Mouse (Mus musculus) c-Kit-positive CD71-positive TER-119-negative erythroid progenitor cells, embryonic 14.5 days (primary cell): ENCODE measurements around the gene B4galnt1.
"Not testable (repeated sequence)": the region's sequence is repeated elsewhere in the genome, so short reads cannot be mapped to it uniquely, and the experiment has no call there.

ENCODE experiments used
- DNase-seq: peaks from one replicate; pipeline ENCODE4 v3.0.0-alpha.2; 2013; ENCODE audit warnings: low read depth

B4galnt1 gene

DNA sequence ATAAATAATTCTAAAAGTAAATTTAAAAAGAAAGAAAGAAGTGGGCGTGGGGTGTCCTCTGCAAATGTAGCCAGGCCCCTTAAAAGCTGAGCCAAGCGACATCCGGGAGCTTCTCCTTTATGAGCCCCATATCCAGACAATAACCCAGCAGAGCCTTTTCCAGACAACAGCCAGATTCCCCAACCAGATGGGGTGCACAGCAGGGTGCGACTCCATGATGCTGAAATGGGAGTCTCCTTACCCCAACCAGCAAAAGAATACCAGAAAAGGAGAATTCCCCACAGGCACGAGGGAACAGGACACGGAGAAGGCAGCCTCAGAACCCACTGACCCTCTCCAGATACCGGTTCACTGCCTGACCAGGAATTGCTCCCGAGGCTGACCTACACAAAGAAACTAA is 21.8 kb upstream of the B4galnt1 start:
- no peak for DNase-seq

DNA sequence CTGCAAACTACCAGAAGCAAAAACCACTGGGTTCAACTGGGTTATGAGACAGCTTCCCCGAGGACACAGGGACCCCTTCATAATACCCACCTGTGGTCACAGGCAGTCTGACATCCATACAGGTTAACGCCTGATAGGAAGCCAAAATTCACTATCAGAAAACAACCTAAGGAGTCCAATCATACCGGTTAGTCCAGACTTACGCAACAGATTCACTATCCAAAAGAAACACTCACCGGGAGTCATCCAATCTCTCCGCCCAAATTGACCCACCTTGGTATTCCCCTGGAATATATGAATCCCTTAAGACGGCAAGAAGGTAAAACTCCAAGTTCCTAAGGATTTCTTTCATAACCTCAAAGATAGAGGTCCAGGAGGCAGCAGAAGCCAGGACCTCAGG is 20.5 kb upstream of the B4galnt1 start:
- no peak for DNase-seq

DNA sequence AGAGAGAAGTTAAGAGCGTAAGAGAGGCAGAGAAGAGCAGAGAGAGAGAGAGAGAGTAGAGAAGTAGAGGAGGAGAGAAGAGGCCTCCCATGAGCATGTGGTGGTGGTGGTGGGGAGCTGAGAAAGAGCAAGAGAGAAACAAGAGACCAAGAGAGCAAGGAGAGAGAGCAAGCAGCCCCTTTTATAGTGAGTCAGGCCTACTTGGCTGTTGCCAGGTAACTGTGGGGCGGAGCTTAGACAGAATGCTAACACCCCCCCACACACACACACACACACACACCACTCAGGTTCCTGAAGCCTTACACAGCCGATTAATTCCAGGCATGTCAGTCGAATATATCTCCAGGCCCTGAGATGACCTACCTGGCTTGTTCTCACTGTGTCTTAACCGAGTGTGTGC is 19.7 kb upstream of the B4galnt1 start:
- no peak for DNase-seq

DNA sequence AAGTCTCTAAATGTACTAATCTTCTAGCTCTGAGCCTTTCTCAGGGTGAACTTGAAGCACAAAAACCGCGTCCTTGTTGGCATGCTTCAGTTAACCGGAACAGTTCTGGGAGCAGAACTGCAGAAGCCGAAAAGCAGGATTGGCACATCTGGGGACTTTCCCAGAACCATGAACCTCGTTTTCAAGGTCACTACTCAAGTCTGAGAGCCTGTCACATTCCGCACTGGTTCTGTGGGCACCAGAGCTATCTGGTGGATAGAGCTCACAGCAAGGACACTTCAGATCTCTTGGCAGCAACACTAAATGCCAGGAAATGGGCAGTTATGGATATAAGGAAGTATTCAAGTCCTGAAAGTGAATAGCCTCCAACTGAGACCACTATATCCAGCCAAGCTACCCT is 17.9 kb upstream of the B4galnt1 start:
- no peak for DNase-seq

DNA sequence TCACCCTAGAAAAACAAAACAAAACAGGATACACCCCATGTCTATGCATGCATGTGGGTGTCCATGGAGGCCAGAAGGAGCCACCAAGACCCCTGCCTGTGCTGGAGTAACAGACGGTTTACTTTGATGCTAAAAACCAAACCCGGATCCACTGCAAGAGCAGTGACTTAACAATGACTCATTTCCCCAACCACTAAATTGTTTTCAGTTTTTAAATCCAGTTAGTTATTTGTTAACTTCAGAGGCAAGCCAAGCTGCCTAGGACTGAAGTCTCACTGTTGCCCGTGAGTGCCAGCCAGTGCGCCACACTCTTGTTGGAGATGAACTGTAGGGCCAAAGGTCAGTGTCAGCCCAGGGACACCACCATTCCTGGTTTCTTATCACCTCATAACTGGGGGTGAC is 14.6 kb upstream of the B4galnt1 start:
- DNase-seq, result no peak

DNA sequence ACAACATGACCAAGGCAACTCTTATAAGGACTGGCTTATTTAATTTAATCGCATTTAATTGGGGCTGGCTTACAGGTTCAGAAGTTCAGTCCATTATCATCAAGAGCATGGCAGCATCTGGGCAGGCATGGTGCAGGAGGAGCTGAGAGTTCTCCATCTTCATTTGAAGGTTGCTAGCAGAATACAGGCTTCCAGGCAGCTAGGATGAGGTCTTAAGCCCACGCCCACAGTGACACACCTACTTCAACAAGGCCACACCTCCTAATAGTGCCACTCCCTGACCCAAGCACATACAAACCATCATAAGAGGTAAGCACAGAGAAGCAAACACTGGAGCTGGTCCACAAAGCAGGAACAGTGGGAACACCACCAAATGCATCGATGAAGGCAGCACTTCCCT is 13.8 kb upstream of the B4galnt1 start:
- not testable (repeated sequence) for DNase-seq

DNA sequence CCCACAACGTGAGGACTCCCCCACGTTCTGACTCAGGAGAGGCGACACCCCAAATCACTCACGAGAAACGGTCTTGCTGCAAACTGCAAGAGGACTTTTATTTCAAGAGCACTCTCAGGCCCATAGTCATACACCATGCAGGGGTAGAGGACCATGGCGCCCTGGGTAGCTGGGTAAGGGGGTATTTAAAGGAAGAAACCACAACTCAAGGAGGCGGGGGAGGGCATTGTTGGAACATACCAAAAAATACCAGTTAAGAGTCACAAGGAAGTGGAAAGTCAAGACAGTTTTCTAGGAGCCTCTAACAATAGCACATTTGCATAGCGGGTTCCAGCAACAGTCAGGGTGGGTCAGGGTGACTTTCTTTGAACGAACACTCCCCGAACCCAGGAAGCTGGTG is 12.5 kb upstream of the B4galnt1 start:
- DNase-seq, result not testable (repeated sequence)

DNA sequence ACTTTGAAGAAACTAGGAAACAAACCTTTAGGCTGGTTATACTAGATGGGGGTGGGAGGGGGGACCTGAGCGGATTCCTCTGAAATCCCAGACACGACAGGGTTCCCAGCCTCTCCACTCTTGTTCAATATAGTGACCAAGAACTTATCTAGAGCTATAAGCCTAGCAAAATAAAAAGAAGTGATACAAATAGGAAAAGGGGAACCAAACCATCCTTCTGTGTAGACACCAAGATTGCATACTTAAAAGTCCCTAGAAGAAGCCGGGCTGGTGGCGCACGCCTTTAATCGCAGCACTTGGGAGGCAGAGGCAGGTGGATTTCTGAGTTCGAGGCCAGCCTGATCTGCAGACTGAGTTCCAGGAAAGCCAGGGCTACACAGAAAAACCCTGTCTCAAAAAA is 11.7 kb upstream of the B4galnt1 start:
- no peak for DNase-seq

DNA sequence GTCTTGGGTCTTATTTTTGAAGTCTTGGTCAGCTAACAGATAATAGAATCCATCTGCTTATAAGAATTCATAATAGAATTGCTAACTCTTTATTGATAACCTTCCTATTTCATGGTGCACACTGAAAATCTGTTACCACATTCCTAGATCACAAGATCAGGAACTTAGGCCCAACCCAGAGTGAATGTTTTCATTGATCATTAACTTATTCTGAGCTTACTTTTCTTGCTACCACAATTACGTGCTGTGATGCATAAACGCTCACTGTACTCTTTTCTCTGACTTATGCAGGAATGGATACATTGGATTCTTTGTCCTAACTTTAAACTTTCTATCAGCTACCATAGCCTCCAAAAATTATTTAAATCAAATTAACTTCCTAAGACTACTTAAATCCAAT is 10.8 kb upstream of the B4galnt1 start:
- DNase-seq, result no peak

DNA sequence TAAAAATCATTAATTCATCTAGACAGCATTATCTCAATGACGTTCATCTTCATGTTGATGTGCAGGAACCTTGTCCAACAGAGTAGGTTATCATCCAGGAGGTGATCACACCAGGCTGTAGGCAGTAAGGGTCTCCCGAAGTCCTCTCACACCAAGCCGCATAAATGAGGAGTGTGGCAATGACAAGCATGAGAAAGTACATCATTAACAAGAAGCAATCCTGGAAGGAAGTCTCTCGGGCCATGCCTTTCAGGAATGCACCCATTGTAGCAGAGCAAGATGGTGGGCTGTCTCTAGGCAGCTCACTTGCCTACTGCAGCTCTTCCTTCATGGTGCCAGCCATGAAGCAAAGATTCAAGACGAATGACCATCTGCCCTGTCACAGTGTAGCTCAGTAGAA is 10.4 kb upstream of the B4galnt1 start:
- no peak for DNase-seq

DNA sequence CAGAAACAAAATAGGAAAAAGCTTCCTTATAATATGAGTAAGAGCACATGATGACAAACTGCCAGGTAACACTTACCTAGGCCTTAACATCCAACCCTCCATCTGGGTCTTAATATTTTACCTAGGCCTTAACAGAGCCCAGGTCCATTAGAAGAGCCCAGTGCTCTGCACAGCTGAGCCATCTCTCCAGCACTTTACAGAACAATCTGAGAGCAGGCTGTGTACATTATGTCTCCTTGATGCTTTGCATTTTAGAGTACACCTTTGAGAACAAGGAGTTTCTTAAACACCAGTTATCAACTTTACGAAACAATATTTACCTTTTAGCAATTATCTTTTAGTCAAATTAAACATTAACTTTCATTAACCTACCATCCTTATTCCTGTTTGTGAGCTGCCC is 8.9 kb upstream of the B4galnt1 start:
- no peak for DNase-seq

DNA sequence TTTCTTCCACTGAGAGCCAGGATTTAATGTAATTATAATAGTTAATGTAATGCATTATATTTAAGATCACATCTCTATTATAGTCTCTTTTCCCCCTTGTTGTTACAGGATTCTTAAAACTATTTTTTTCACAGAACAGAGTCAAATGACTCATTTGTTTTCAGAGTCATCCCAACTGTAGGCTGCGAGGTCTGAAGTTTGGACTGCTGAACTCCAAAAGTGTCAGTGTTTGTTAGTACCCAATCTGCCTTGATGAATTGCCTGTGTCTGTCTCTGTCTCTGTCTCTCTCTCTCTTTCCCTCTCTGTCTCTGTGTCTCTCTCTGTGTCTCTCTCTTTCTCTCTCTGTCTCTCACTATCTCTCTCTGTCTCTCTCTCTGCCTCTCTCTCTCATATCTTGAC is 8.5 kb upstream of the B4galnt1 start:
- no peak for DNase-seq

DNA sequence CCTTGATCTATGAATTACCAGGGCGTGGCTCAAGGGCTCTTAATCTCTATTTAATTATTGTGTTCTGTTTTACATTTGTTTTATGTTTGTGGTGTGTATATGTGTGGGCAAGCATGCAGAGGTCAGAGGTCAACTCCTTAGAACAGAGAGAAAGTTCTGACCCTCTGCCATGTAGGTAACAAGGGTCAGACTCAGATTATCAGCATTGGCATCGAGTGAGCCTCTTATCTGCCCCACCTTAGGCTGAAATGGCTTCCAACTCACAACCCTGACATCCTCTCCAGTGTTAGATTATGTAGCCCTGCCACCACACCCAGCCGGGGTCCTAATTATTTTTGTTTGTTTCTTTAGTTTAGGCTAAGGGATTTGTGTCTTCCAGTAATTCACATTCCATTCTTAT is 6.6 kb upstream of the B4galnt1 start:
- DNase-seq, result no peak

DNA sequence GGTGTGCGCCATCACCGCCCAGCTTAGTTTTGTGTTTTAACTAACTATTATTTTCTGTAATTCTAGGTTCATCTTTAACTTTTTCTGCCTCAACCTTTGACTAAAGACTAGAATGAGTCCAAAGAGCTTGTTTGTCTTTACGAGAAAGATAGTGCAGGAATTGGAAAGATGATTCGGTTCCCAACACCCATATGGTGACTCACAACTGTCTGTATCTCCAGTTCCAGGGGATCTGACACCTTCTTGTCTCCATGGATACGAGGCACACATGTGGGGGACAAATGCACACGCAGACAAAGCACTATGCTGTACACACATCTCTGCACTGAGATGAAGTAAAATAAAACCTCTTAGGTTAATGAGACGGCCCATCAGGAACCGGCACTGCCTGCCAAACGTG is 4.9 kb upstream of the B4galnt1 start:
- no peak for DNase-seq

DNA sequence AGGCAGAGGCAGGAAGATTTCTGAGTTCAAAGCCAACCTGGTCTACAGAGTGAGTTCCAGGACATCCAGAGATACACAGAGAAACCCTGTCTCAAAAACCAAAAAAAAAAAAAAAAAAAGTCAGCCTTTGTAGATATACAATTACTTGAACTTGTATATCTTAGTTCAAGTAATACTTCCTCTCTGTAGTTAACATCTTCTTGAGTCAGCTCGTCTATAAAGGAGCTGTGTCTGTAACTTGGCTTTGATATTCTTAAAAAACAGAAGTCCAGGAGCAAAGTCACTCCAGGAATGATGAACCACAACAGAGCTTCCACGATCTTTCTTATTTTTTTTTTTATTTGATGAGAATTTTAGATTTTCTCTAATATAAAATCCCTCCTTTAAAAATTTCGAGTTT is 4.3 kb upstream of the B4galnt1 start:
- no peak for DNase-seq

DNA sequence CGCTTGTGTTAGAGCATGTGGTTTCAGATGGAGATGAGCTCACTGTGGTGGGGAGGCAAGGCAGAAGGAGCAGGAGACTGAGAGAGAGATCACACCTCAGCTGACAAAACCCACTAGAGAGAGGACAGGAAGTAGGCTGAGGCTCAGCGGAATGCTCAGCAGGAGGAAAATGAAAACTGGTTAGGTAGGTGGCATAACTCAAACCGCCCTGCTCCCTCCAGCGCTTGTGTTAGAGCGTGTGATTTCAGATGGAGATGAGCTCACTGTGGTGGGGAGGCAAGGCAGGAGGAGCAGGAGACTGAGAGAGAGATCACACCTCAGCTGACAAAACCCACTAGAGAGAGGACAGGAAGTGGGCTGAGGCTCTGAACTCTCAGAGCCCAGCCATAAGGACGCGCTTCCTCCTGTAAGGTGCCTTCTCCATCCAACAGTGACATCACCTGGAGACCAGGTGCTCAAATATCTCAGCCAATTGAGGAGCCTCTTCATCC is 2.2 kb upstream of the B4galnt1 start:
- DNase-seq, result not testable (repeated sequence)

DNA sequence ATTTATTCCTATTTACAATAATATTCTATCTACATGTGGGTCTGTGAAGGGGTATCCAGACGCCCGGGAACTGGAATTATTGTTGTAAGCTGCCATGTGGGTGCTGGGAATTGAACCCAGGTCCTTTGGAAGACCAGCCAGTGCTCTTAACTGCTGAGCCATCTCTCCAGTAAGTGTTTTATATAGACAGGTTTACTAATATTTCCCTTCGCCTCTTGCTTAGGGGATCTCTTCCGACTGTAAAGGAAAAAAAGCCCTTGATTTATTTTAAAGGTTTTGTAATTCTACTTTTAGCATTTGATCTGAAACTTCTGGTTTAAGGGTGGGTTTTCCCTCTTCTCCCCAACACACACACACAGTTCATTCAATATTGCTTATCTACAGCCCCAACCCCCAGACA is 835 bp upstream of the B4galnt1 start:
- no peak for DNase-seq

DNA sequence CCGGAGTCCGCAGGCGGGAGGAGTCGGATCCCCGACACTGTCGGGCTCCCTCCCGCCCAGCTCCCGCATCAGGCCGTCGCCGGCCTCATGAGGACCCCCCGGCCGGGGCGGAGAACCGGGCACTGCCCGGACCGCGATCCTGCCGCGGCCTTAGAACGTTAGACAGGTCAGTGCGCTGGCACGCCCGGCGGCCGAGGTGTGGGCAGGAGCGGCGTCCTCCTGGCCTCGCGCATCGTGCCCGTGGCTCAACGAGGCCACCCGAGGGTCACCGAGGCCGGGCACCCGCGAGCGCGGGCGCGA is 279 bp downstream of the B4galnt1 start:
- no peak for DNase-seq

DNA sequence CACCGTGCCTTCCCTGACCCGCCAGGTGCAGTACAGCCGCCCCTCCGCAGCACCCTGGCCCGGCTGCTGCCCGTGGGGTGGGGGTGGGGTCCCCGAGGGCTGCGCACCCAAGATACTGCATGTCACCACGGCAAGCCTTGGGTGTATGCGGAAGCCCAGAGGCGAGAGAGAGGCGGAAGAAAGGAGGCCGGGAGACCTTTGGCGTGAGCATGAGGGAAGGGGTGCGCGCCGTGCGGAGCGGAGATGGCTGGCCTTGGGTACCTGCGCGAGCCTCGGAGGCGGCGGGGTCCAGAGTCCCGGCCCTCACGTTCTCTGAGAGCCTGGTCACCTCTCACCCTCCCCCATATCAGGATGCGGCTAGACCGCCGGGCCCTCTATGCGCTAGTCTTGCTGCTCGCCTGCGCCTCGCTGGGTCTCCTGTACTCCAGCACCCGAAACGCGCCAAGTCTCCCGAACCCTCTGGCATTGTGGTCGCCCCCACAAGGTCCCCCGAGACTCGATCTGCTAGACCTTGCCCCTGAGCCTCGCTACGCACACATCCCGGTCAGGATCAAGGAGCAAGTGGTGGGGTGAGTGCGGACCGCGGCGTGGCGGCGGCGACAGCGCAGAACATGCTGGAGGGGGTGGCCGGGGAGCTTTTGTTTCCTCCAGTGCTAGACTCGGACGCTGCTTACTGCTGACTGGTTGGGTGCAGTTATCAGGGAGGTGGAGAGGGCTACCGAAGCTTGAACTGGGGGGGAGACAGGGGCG is 804 bp downstream of the B4galnt1 start:
- no peak for DNase-seq

DNA sequence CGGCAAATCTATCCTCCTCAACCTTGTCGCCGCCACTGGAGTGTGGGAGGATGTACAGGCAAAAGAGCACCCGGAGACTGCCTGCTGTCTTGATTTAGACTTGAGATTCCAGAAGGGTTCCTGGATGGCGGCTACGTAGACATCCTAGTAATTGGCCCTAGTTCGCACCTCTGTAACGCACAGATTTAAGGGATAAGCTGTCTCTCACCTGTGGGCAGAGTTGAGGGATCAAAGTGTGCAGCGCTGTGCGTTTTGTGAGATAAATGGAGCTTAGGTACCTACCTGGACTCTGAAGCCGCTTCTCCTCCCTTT is 1.3 kb downstream of the B4galnt1 start:
- DNase-seq, result no peak

DNA sequence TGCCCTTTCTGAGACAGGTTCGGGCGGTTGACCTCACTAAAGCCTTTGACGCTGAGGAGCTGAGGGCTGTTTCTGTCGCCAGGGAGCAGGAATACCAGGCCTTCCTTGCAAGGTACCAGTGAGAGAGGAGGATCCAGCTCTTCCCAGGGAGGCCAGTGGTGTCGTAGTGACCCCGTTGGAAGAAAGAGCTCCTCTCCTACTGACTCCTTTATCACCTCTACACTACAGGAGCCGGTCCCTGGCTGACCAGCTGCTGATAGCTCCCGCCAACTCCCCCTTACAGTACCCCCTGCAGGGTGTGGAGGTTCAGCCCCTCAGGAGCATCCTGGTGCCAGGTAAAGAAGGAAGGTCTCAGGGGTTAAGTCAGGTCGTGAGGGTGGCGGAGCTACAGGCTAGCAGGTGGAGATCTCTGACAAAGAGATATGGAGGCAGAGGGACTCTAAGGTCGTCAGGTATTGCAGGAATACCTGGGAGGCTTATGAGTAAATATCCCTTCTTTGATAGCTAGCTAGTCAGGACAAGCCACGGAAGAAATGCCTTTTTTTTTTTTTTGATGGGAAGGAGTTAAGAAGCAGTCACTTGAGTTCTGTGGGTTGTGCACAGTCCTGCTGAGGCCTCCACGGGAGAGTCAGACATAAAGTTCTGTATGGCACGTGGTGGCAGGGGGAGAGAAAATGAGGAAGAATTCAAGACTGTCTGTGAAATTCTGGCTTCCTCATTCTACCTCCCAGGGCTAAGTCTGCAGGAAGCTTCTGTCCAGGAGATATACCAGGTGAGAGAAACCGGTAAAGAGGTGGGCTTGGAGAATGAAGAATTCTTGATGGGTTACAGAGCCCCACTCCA is 2.0 kb downstream of the B4galnt1 start:
- DNase-seq, result no peak

DNA sequence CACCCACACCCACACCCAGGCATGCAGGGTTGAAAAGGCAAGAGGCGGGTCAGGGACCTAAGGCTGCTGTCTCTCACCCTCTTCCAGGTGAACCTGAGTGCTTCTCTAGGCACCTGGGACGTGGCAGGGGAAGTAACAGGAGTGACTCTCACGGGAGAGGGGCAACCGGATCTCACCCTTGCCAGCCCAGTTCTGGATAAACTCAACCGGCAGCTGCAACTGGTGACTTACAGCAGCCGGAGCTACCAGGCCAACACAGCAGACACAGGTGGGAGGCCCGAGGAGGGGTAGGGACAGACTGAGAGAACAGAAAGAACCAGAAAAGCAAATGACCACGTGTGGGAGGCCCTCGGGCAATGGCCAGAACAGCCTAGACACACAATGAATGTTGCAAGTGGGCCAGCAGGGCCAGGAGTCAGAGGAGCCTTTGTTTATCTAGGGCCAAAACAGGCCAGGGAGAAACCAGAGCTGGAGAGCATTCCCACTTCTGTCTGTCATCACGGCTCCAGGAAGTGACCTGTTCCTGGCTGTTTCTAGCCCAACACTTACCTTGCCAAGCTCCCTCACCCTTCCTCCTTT is 2.7 kb downstream of the B4galnt1 start:
- no peak for DNase-seq

DNA sequence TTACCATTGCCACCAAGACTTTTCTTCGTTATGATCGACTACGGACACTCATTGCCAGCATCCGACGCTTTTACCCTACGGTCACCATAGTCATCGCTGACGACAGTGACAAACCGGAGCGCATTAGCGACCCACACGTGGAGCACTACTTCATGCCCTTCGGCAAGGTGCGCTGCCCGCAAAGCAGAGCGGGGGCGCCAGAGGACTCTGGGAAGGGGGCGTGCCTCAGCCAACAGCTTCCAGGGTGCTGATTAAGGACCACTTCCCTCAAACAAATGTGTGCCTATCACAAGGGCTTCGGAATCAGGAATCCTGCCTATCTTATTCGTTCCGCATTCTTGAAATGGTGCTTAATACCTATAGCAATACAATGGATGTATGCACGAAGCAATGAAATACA is 5.0 kb downstream of the B4galnt1 start:
- DNase-seq, result peak; percentile 49
